Mouse (Mus musculus): ENCODE results near the gene Lyz2. TPM values are rescaled to one million over a fixed set of nuclear protein-coding genes. Genes with fewer than 3 reads are reported as not detected.
"Not testable (repeated sequence)": the region's sequence is repeated elsewhere in the genome, so short reads cannot be mapped to it uniquely, and the experiment has no call there.

The Lyz2 gene
- polyA plus RNA-seq, 1 experiment from 2014 or later = 11.1 TPM

- no peaks in the 10 kb centered on the region for H3K9me3 ChIP-seq (ENCODE audit: control insufficient read depth, low read length)
- no peak overlapping the region for H3K9ac ChIP-seq (ENCODE audit: low read length)
- H3K27ac ChIP-seq (ENCODE audit: low read depth, low read length) = no peak overlapping the region
- no peaks in the 10 kb centered on the region for H3K4me1 ChIP-seq (replicated peaks; ENCODE audit: control insufficient read depth, insufficient read depth, low read length)
- no peaks in the 10 kb centered on the region for H3K36me3 ChIP-seq (ENCODE audit: control insufficient read depth, insufficient read depth, low read length)
- H3K4me2 ChIP-seq (ENCODE audit: low read depth, low read length, severe bottlenecking) = no peak overlapping the region
- ATAC-seq (replicated peaks; ENCODE audit: low FRiP score) = no peak
- WGBS = 93% methylated on average over 9 of the region's 9 CpGs
- H3K27me3 ChIP-seq (ENCODE audit: control insufficient read depth, insufficient read depth, low read length) = no peaks in the 10 kb centered on the region
- no peak for DNase-seq (ENCODE audit: low spot score)
- no peak overlapping the region for H3K4me3 ChIP-seq (ENCODE audit: low read depth, low read length)
Measured at GRCm38 (mm10) chr10:117288197-117289033, 6.3 kb upstream of the Lyz2 start.

GRCm38 (mm10) chr10:117287226-117287850 lies 5.2 kb upstream of the Lyz2 start:
- Histone ChIP-seq H3K9ac (ENCODE audit: low read length) (no peak overlapping the region), H3K27ac (ENCODE audit: low read depth, low read length) (no peak overlapping the region), H3K4me1 (replicated peaks; ENCODE audit: control insufficient read depth, insufficient read depth, low read length) (no peaks in the 10 kb centered on the region), H3K9me3 (ENCODE audit: control insufficient read depth, low read length) (no peaks in the 10 kb centered on the region), H3K36me3 (ENCODE audit: control insufficient read depth, insufficient read depth, low read length) (no peaks in the 10 kb centered on the region), H3K4me2 (ENCODE audit: low read depth, low read length, severe bottlenecking) (no peak overlapping the region), H3K27me3 (ENCODE audit: control insufficient read depth, insufficient read depth, low read length) (no peaks in the 10 kb centered on the region), H3K4me3 (ENCODE audit: low read depth, low read length) (no peak overlapping the region)
- no peak for ATAC-seq (replicated peaks; ENCODE audit: low FRiP score)
- no peak for DNase-seq (ENCODE audit: low spot score)
- 90% methylated on average over 3 of the region's 3 CpGs for WGBS

GRCm38 (mm10) chr10:117286366-117286970 lies 4.3 kb upstream of the Lyz2 start:
- Histone ChIP-seq H3K9me3 (ENCODE audit: control insufficient read depth, low read length) (no peaks in the 10 kb centered on the region), H3K4me1 (replicated peaks; ENCODE audit: control insufficient read depth, insufficient read depth, low read length) (no peaks in the 10 kb centered on the region), H3K27ac (ENCODE audit: low read depth, low read length) (no peak overlapping the region), H3K9ac (ENCODE audit: low read length) (no peak overlapping the region), H3K4me2 (ENCODE audit: low read depth, low read length, severe bottlenecking) (no peak overlapping the region), H3K27me3 (ENCODE audit: control insufficient read depth, insufficient read depth, low read length) (no peaks in the 10 kb centered on the region), H3K4me3 (ENCODE audit: low read depth, low read length) (no peak overlapping the region), H3K36me3 (ENCODE audit: control insufficient read depth, insufficient read depth, low read length) (no peaks in the 10 kb centered on the region)
- no peak for ATAC-seq (replicated peaks; ENCODE audit: low FRiP score)
- WGBS = 92% methylated on average over 6 of the region's 6 CpGs
- DNase-seq (ENCODE audit: low spot score) = no peak

- WGBS = 78% methylated on average over 2 of the region's 7 CpGs
- not testable (repeated sequence) for DNase-seq (ENCODE audit: low spot score); ATAC-seq (replicated peaks; ENCODE audit: low FRiP score); H3K4me2 ChIP-seq (ENCODE audit: low read depth, low read length, severe bottlenecking); H3K36me3 ChIP-seq (ENCODE audit: control insufficient read depth, insufficient read depth, low read length); H3K4me3 ChIP-seq (ENCODE audit: low read depth, low read length); H3K27ac ChIP-seq (ENCODE audit: low read depth, low read length); H3K4me1 ChIP-seq (replicated peaks; ENCODE audit: control insufficient read depth, insufficient read depth, low read length); H3K27me3 ChIP-seq (ENCODE audit: control insufficient read depth, insufficient read depth, low read length); H3K9ac ChIP-seq (ENCODE audit: low read length); H3K9me3 ChIP-seq (ENCODE audit: control insufficient read depth, low read length)
Measured at GRCm38 (mm10) chr10:117285584-117285983, 3.5 kb upstream of the Lyz2 start.

- 87% methylated on average over 10 of the region's 10 CpGs for WGBS
- Histone ChIP-seq H3K9ac (ENCODE audit: low read length) (no peak overlapping the region), H3K27ac (ENCODE audit: low read depth, low read length) (no peak overlapping the region), H3K27me3 (ENCODE audit: control insufficient read depth, insufficient read depth, low read length) (no peaks in the 10 kb centered on the region), H3K36me3 (ENCODE audit: control insufficient read depth, insufficient read depth, low read length) (no peaks in the 10 kb centered on the region), H3K4me1 (replicated peaks; ENCODE audit: control insufficient read depth, insufficient read depth, low read length) (no peaks in the 10 kb centered on the region), H3K9me3 (ENCODE audit: control insufficient read depth, low read length) (no peaks in the 10 kb centered on the region), H3K4me2 (ENCODE audit: low read depth, low read length, severe bottlenecking) (no peak overlapping the region), H3K4me3 (ENCODE audit: low read depth, low read length) (no peak overlapping the region)
- DNase-seq (ENCODE audit: low spot score) (no peak), ATAC-seq (replicated peaks; ENCODE audit: low FRiP score) (no peak)
Measured at GRCm38 (mm10) chr10:117284578-117285520, 2.7 kb upstream of the Lyz2 start.

- H3K36me3 ChIP-seq (ENCODE audit: control insufficient read depth, insufficient read depth, low read length) = no peaks in the 10 kb centered on the region
Measured at GRCm38 (mm10) chr10:117283871-117284577, 1.9 kb upstream of the Lyz2 start.

GRCm38 (mm10) chr10:117283196-117283595 lies 1.1 kb upstream of the Lyz2 start:
- 91% methylated on average over 4 of the region's 4 CpGs for WGBS
- H3K4me2 ChIP-seq (ENCODE audit: low read depth, low read length, severe bottlenecking); H3K9ac ChIP-seq (ENCODE audit: low read length); H3K4me3 ChIP-seq (ENCODE audit: low read depth, low read length); ATAC-seq (replicated peaks; ENCODE audit: low FRiP score); DNase-seq (ENCODE audit: low spot score); H3K9me3 ChIP-seq (ENCODE audit: control insufficient read depth, low read length); H3K36me3 ChIP-seq (ENCODE audit: control insufficient read depth, insufficient read depth, low read length); H3K4me1 ChIP-seq (replicated peaks; ENCODE audit: control insufficient read depth, insufficient read depth, low read length); H3K27me3 ChIP-seq (ENCODE audit: control insufficient read depth, insufficient read depth, low read length); H3K27ac ChIP-seq (ENCODE audit: low read depth, low read length): not testable (repeated sequence)

More at GRCm38 (mm10) chr10:117283871-117284577, 1.9 kb upstream of the Lyz2 start:
- DNase-seq (ENCODE audit: low spot score) (no peak), ATAC-seq (replicated peaks; ENCODE audit: low FRiP score) (no peak)
- Histone ChIP-seq H3K27me3 (ENCODE audit: control insufficient read depth, insufficient read depth, low read length) (no peaks in the 10 kb centered on the region), H3K4me2 (ENCODE audit: low read depth, low read length, severe bottlenecking) (no peak overlapping the region), H3K4me3 (ENCODE audit: low read depth, low read length) (no peak overlapping the region), H3K9ac (ENCODE audit: low read length) (no peak overlapping the region), H3K9me3 (ENCODE audit: control insufficient read depth, low read length) (no peaks in the 10 kb centered on the region), H3K27ac (ENCODE audit: low read depth, low read length) (no peak overlapping the region), H3K4me1 (replicated peaks; ENCODE audit: control insufficient read depth, insufficient read depth, low read length) (no peaks in the 10 kb centered on the region)
- 82% methylated on average over 7 of the region's 7 CpGs for WGBS

- no peaks in the 10 kb centered on the region for H3K9me3 ChIP-seq (ENCODE audit: control insufficient read depth, low read length)
- ATAC-seq (replicated peaks; ENCODE audit: low FRiP score) (no peak), DNase-seq (ENCODE audit: low spot score) (no peak)
- H3K27me3 ChIP-seq (ENCODE audit: control insufficient read depth, insufficient read depth, low read length) = no peaks in the 10 kb centered on the region
- 85% methylated on average over 2 of the region's 2 CpGs for WGBS
- no peak overlapping the region for H3K9ac ChIP-seq (ENCODE audit: low read length)
- no peak overlapping the region for H3K4me2 ChIP-seq (ENCODE audit: low read depth, low read length, severe bottlenecking)
- H3K4me3 ChIP-seq (ENCODE audit: low read depth, low read length) = no peak overlapping the region
- no peak overlapping the region for H3K27ac ChIP-seq (ENCODE audit: low read depth, low read length)
- H3K4me1 ChIP-seq (replicated peaks; ENCODE audit: control insufficient read depth, insufficient read depth, low read length) = no peaks in the 10 kb centered on the region
- no peaks in the 10 kb centered on the region for H3K36me3 ChIP-seq (ENCODE audit: control insufficient read depth, insufficient read depth, low read length)
Measured at GRCm38 (mm10) chr10:117282551-117282950, 430 bp upstream of the Lyz2 start.

Data from forebrain, embryonic 11.5 days (tissue).